Mouse (Mus musculus) embryonic facial prominence, embryonic 12.5 days (tissue): ENCODE measurements around the gene Slc22a20. TPM values are rescaled to one million over a fixed set of nuclear protein-coding genes. Genes with fewer than 3 reads are reported as not detected.

Source experiments
- ATAC-seq: fragments of 200-750 bp; cut with Nextera tagmentation; 2 replicates; pipeline ENCODE4 v1.8.0; 2017; ENCODE audit not compliant: insufficient number of reproducible peaks, insufficient read depth, low FRiP score, low TSS enrichment
- H3K27ac ChIP-seq: fragments of 300-500 bp; sonication (generic); 2 replicates; pipeline ENCODE4 v1.5.1; 2016; ENCODE audit warnings: mild to moderate bottlenecking
- H3K27me3 ChIP-seq: fragments of 300-500 bp; sonication (generic); 2 replicates; pipeline ENCODE4 v1.6.1; 2016; ENCODE audit warnings: mild to moderate bottlenecking, moderate library complexity
- H3K36me3 ChIP-seq: fragments of 300-500 bp; sonication (generic); 2 replicates; pipeline ENCODE4 v1.6.1; 2016; ENCODE audit warnings: mild to moderate bottlenecking
- H3K4me1 ChIP-seq: fragments of 300-500 bp; sonication (generic); 2 replicates; pipeline ENCODE4 v1.6.1; 2016
- H3K4me2 ChIP-seq: fragments of 300-500 bp; sonication (generic); replicated peaks from 2 replicates; pipeline ENCODE4 v1.6.1; 2016; ENCODE audit warnings: mild to moderate bottlenecking, moderate library complexity
- H3K4me3 ChIP-seq: fragments of 300-500 bp; sonication (generic); 2 replicates; pipeline ENCODE4 v1.5.1; 2016; ENCODE audit warnings: mild to moderate bottlenecking
- H3K9ac ChIP-seq: fragments of 300-500 bp; sonication (generic); 2 replicates; pipeline ENCODE4 v1.6.1; 2016; ENCODE audit warnings: mild to moderate bottlenecking, moderate library complexity
- H3K9me3 ChIP-seq: fragments of 300-500 bp; sonication (generic); 2 replicates; pipeline ENCODE4 v1.6.1; 2016; ENCODE audit warnings: mild to moderate bottlenecking, moderate library complexity
- WGBS: fragments of 180-500 bp; shearing (Covaris S2); methylation state at CpG from one replicate; pipeline ENCODE4 v1.1.7; 2016; 5-methylcytosine and 5-hydroxymethylcytosine counted together
- polyA plus RNA-seq: library from polyadenylated mRNA; unstranded; fragments of >200 nt; fragmentation: Nextera tagmentation; extraction: Ambion mirVana; gene quantifications from 2 replicates; pipeline ENCODE4 v1.2.1, GENCODE M21; 2016

Gene Slc22a20
- polyA plus RNA-seq, 1 experiment from 2014 or later: not detected

DNA sequence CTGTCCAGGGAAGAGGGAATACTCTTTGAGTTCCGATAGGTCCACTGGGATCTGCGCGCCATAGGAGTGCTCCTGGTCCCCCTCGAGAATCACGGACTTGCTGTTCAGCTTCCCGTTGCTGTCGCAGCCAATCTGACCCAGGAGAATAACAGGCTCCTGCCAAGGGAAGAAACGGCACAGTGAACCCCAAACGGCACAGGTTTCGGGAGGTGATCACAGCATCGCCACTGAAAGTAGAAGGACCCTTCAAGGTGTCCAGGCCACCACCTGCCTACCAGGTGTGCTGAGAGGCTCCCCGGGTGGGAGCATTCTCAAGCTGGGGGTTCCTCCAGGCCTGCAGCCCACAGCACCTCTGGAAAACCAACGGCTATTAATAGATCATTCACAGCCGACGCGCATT lies 34.3 kb downstream of the Slc22a20 start:
- peaks cover 66% of the 10 kb centered on the region for H3K36me3 ChIP-seq

DNA sequence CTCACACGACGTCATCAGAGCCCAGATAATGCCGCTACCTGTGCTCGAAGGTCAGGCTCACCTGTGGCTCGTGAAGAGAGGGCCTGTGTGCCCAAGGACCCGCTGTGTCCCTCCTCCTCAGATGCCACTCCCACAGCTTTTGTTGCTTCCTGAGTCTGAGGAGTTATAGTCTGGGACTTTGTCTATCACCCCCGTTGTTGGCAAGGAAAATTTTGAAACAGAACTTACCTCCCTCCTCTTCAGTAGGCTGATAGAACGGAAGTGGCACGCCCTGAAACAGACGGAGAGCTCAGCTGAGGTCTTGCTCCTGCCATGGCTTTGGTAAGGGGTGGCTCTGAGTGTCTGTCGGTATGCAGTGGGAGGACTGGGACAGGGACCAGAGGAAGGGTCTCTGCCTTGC lies 35.7 kb downstream of the Slc22a20 start:
- Histone ChIP-seq H3K4me3 (no peak overlapping the region), H3K9me3 (no peaks in the 10 kb centered on the region), H3K9ac (no peak overlapping the region), H3K36me3 (peaks cover 75% of the 10 kb centered on the region), H3K27me3 (no peaks in the 10 kb centered on the region), H3K27ac (no peak overlapping the region), H3K4me2 (no peak overlapping the region), H3K4me1 (peaks cover 15% of the 10 kb centered on the region; the same call in 1 of the 2 replicates)
- 94% methylated on average over 11 of the region's 11 CpGs for WGBS
- ATAC-seq: no peak

More for the DNA sequence above, 34.3 kb downstream of the Slc22a20 start:
- WGBS: 83% methylated on average over 16 of the region's 16 CpGs
- H3K9ac ChIP-seq: no peak overlapping the region
- no peaks in the 10 kb centered on the region for H3K27me3 ChIP-seq
- no peak overlapping the region for H3K4me2 ChIP-seq
- ATAC-seq: no peak
- H3K9me3 ChIP-seq: no peaks in the 10 kb centered on the region
- no peak overlapping the region for H3K4me3 ChIP-seq
- H3K4me1 ChIP-seq: peaks cover 15% of the 10 kb centered on the region; the same call in 1 of the 2 replicates
- H3K27ac ChIP-seq: peak overlapping the region; percentile 69

DNA sequence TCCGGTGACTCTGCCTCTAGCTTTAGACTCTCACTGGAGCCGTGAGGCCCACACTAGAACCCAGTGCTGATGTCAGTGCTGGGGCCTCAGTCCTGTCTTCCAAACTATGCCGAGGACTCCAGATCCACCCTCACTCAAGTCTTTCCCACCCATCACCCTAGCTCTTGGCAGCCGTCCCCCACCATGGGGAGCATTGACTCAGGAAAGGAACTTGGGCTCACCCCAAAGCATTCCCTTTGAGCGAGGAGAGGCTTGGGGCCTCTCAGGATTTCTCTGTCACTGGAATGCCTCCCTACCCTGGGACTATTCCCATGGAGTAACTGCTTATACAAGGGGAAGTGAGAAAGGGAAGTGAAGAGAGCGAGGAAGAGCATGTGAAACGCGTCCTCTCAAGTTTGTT lies 40.1 kb downstream of the Slc22a20 start:
- Histone ChIP-seq H3K4me3 (no peak overlapping the region), H3K36me3 (peaks cover 81% of the 10 kb centered on the region), H3K4me1 (no peaks in the 10 kb centered on the region), H3K4me2 (no peak overlapping the region), H3K9me3 (no peaks in the 10 kb centered on the region), H3K27me3 (no peaks in the 10 kb centered on the region), H3K27ac (no peak overlapping the region), H3K9ac (no peak overlapping the region)
- 83% methylated on average over 8 of the region's 8 CpGs for WGBS
- no peak for ATAC-seq

DNA sequence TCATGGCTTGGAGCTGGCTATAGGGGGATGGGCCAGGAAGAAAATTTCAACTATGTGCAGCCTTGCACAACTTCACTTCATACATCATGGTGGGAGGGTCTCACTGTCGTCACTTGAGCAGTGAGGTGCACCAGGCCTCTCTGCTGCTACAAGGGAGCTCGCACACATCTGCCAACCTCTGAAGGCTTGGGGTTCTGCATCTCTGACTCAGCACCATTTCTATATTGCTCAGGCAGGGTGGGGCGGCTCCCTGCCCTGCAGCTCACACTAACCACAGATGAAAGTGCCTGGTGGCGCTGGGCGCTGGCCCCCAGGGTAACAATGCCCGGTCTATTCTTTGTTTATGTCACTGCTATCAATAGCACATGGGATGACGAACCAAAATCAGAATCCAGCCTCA lies 40.9 kb downstream of the Slc22a20 start:
- ATAC-seq: no peak
- H3K9me3 ChIP-seq: no peaks in the 10 kb centered on the region
- 78% methylated on average over 7 of the region's 7 CpGs for WGBS
- no peak overlapping the region for H3K4me2 ChIP-seq
- no peaks in the 10 kb centered on the region for H3K4me1 ChIP-seq
- H3K27me3 ChIP-seq: no peaks in the 10 kb centered on the region
- peaks cover 78% of the 10 kb centered on the region for H3K36me3 ChIP-seq
- H3K9ac ChIP-seq: no peak overlapping the region
- no peak overlapping the region for H3K4me3 ChIP-seq
- H3K27ac ChIP-seq: no peak overlapping the region

DNA sequence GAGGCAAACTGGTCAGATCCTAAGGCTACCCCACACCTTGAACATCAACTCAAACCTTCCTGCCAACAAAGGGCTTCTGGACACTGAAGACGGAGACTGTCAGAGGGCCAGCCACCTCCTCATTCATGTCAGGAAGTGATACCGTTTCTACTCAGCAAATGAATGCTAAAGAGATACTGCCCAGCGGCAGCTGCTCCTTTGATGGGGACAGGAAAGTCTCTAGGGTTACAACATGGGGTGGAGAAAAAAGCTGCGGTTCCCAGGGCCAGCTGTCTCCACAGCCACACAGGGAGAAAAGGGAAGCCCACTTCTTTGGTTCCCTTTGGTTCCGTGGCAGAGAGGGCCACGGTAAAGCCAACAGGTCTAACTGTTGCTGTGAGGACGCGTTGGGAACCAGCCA lies 41.8 kb downstream of the Slc22a20 start:
- Histone ChIP-seq H3K36me3 (peaks cover 73% of the 10 kb centered on the region), H3K4me3 (no peak overlapping the region), H3K9me3 (no peaks in the 10 kb centered on the region), H3K27ac (no peak overlapping the region), H3K4me1 (no peaks in the 10 kb centered on the region), H3K4me2 (no peak overlapping the region), H3K27me3 (no peaks in the 10 kb centered on the region), H3K9ac (no peak overlapping the region)
- 89% methylated on average over 8 of the region's 8 CpGs for WGBS
- ATAC-seq: no peak

DNA sequence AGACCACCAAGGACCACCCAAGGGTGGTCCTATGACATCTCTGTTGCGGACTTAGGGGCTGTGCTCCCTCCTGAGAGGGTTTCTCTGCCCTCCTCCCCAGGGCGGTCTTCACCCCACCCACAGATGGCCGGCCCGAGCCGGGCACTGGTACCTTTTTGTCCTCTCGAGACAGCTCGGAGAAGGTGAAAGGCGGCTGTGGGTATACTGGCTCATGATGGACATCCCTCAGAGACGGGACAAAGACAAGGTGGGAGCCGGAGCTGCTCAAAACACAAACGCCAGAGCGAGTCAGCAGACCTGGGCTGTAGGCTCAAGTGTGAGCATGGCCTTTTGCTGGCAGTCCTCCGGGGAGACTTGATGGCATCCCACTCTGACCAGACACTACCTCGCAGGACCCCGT lies 42.5 kb downstream of the Slc22a20 start:
- Histone ChIP-seq H3K27me3 (no peaks in the 10 kb centered on the region), H3K4me1 (no peaks in the 10 kb centered on the region), H3K9ac (no peak overlapping the region), H3K27ac (no peak overlapping the region), H3K4me3 (no peak overlapping the region), H3K36me3 (peaks cover 68% of the 10 kb centered on the region), H3K4me2 (no peak overlapping the region), H3K9me3 (no peaks in the 10 kb centered on the region)
- WGBS: 92% methylated on average over 15 of the region's 15 CpGs
- no peak for ATAC-seq

DNA sequence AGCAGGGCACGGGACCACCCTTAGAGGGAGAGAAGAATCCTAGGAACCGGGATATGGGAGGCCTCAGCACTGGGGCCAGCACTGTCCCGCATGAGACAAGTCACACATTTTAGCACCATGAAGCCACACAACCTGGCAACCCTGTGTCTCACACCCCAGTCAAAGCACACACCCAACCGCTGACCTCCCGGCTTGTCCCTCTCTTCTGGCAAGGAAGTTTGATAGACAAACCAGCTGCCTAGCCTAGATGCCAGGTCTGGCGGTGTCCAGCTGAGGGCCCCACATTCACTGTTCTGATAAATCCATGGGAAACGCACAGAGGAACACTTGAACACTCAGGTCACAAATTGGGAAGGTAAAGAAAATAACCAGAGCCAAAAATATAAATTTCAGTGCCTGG lies 43.4 kb downstream of the Slc22a20 start:
- Histone ChIP-seq H3K27me3 (no peaks in the 10 kb centered on the region), H3K4me3 (no peak overlapping the region), H3K4me1 (no peaks in the 10 kb centered on the region), H3K27ac (no peak overlapping the region), H3K9ac (no peak overlapping the region), H3K36me3 (peaks cover 64% of the 10 kb centered on the region), H3K4me2 (no peak overlapping the region), H3K9me3 (no peaks in the 10 kb centered on the region)
- WGBS: 90% methylated on average over 7 of the region's 7 CpGs
- no peak for ATAC-seq

DNA sequence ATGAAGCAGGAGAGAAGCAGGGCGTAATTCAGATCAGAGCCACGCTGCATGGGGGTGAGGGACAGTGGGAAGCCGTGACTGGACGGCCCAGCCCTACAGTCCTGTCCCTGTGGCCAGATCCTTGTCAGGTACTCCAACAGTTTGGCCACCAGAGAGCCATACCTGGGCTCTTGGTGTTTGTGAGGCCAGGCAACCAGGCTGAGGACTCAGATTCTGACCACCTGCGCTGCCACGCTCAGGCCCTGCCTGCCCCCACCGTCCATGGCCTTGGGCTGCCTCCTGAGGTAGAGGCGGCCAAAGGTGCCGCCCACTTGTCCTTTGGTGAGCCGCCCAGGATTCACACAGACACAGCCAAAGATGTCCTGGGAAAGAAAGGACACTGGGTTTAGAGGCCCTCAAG lies 45.3 kb downstream of the Slc22a20 start:
- Histone ChIP-seq H3K9me3 (no peaks in the 10 kb centered on the region), H3K4me3 (no peak overlapping the region), H3K9ac (no peak overlapping the region), H3K4me2 (no peak overlapping the region), H3K27me3 (no peaks in the 10 kb centered on the region), H3K36me3 (peaks cover 47% of the 10 kb centered on the region), H3K27ac (peak overlapping the region; percentile 51; the same call in 1 of the 2 replicates), H3K4me1 (no peaks in the 10 kb centered on the region)
- no peak for ATAC-seq
- 91% methylated on average over 10 of the region's 10 CpGs for WGBS

DNA sequence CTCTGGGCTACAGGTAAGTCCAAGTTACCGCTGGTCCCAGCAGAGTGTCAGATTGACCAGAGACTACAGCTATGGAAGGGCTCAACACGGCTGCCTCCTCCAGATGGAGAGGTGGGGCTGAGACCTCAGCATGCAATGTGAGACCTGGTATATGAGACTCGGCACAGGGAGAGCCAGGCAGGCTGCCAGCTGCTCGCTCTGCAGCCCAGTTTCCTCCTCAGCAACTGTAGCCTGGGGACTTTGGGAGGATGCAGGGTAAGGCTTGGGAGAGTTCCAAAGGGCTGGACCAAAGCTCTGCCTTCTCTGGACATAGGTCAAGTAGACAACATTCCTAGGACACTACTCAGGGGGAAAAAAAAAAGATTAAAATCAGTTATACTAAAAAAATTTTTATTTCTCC lies 45.8 kb downstream of the Slc22a20 start:
- peak overlapping the region; percentile 51; the same call in 1 of the 2 replicates for H3K27ac ChIP-seq
- H3K9ac ChIP-seq: no peak overlapping the region
- no peak overlapping the region for H3K4me3 ChIP-seq
- H3K4me2 ChIP-seq: no peak overlapping the region
- no peaks in the 10 kb centered on the region for H3K27me3 ChIP-seq
- 0 out of 2 replicates have a peak, but pooled peaks cover 3% of the 10 kb centered on the region for H3K4me1 ChIP-seq
- peaks cover 42% of the 10 kb centered on the region for H3K36me3 ChIP-seq
- no peaks in the 10 kb centered on the region for H3K9me3 ChIP-seq
- WGBS: 60% methylated on average over 4 of the region's 4 CpGs
- ATAC-seq: no peak

DNA sequence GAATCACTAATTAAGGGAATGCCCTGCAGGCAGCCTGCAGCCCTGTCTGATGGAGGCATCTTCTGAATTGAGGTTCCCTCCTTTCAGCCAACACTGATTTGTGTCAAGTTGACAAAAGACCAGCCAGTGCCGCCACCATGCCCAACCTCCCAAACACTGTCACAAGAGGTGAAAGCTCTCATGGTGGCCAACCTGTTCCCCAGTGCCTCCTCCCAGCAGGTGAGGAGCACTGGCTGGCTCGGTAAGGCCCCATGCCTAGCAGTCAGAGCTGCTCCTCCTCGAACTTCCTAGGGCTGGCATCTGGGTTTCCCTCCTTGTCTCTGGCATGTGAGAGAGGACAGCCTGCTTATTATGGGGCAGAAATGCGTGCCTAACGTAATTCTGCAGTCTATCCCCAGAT lies 46.2 kb downstream of the Slc22a20 start:
- no peak for ATAC-seq
- Histone ChIP-seq H3K27ac (peak overlapping the region; percentile 50), H3K36me3 (peaks cover 39% of the 10 kb centered on the region), H3K9ac (no peak overlapping the region), H3K27me3 (no peaks in the 10 kb centered on the region), H3K4me3 (no peak overlapping the region), H3K4me1 (0 out of 2 replicates have a peak, but pooled peaks cover 4% of the 10 kb centered on the region), H3K4me2 (no peak overlapping the region), H3K9me3 (no peaks in the 10 kb centered on the region)
- WGBS: 83% methylated on average over 5 of the region's 5 CpGs

DNA sequence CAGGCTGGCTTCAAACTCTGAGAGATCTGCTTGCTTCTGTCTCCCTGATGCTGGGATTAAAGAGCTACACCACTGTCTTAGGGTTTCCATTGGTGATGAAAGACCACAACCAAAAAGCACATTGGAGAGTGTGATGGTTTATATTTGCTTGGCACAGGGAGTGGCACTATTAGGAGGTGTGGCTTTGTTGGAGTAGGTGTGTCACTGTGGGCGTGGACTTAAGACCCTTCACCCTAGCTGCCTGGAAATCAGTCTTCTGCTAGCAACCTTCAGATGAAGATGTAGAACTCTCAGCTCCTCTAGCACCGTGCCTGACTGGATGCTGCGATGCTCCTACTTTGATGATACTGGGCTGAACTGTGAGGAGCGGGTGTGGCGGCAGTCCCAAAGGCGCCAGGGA lies 47.4 kb downstream of the Slc22a20 start:
- H3K27me3 ChIP-seq: no peaks in the 10 kb centered on the region
- no peak overlapping the region for H3K27ac ChIP-seq
- H3K4me1 ChIP-seq: 0 out of 2 replicates have a peak, but pooled peaks cover 4% of the 10 kb centered on the region
- peaks cover 33% of the 10 kb centered on the region for H3K36me3 ChIP-seq
- H3K9me3 ChIP-seq: no peaks in the 10 kb centered on the region
- no peak for ATAC-seq
- H3K9ac ChIP-seq: no peak overlapping the region
- H3K4me3 ChIP-seq: no peak overlapping the region
- H3K4me2 ChIP-seq: no peak overlapping the region
- 94% methylated on average over 6 of the region's 6 CpGs for WGBS

DNA sequence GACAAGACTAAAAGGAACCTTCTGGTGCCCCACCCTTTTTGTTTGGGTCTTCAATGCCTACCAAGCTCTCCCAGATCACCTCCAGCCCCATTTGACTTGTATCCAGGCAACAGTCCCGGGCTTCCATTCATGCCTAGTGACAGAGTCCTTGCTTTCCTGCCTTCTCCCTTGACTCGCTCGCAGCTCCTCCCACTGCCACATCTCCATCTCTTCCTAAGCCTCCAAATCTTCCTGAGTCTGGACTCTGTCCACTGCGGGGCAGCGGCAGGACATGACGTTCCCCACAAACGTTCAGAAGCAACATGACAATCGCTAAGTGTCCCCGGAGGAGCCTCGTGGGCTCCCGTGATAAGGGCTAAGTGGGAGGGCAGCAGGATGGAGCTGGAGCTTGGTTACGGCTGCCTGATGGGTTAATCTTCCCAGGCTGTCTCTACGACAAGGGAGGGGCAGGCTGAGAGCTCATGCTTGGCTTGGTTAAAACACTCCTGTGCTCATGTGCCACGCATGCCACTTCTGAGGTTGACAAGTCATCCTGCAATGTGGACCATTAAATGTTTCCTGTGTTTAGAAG lies 48.0 kb downstream of the Slc22a20 start:
- Histone ChIP-seq H3K9me3 (no peaks in the 10 kb centered on the region), H3K36me3 (peaks cover 27% of the 10 kb centered on the region), H3K4me1 (0 out of 2 replicates have a peak, but pooled peaks cover 4% of the 10 kb centered on the region), H3K4me2 (no peak overlapping the region), H3K27me3 (no peaks in the 10 kb centered on the region), H3K4me3 (no peak overlapping the region), H3K27ac (0 out of 2 replicates have a peak overlapping the region, but pooled peaks have one; percentile 23), H3K9ac (no peak overlapping the region)
- ATAC-seq: no peak
- WGBS: 42% methylated on average over 14 of the region's 14 CpGs
